Mouse (Mus musculus): ENCODE measurements at regions not wholly inside any gene's neighbourhood (a gene's known extent, or its start where the extent isn't known, plus 50 kb on each side); places are given as distances from the start of the nearest gene placed in this dataset.

DNA sequence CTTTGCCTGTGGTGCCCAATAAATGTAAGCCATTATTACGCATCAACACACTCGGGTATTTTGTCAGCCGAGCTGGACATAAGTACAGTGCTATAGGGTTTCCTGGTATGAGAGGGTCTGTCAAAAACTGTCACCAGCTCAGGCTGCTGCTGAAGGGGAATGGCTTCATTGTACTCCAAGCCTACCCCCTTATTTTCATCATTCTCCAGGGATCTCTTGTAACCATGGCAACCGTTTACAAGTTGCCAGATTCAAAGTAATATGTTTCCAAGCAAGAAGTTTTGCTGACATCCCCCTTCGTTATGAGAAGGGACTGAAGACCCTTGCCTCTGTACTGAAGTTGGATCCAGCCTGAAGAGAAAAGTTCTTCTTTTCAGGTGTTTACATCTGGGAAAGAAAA lies 410.3 kb upstream of the Kdm8 start:
- DNase-seq = no peak

GRCm38 (mm10) chr7:125036098-125036991 lies 408.1 kb upstream of the Kdm8 start:
- no peak for DNase-seq

- no peak for DNase-seq
Observed at GRCm38 (mm10) chr7:125038840-125039239, 405.6 kb upstream of the Kdm8 start.

DNA sequence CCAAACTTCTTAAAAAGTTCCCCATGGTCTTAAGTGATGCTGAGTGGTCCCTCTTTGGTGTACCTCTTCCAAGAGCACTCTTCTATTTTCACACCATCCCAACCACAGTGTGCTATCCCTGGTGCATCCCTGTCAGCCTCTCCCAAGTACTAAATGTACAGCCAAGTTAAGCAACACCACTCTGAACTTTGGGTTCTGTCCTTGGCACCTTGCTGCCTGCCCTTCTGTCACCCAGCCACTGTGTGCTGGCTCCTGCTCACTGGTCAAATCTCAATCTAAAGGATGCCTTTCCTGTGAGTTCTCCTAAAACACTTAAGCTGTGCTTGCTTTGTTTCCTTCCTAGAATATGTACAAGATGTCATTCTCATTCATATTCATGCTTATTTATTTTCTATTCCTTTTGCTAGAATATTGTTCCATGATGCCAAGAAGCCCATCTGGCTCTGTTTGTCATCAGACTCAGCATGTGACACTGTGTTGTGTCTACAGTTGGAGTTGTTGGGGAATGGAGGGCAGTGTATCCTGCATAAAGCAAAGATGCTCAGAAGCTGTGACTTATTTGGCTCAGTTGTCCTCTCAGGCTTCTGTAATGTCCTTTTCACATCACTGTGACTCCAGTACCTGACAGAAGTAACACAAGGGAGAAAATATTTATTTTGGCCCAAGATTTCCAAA lies 388.4 kb upstream of the Kdm8 start:
- no peak for DNase-seq

DNA sequence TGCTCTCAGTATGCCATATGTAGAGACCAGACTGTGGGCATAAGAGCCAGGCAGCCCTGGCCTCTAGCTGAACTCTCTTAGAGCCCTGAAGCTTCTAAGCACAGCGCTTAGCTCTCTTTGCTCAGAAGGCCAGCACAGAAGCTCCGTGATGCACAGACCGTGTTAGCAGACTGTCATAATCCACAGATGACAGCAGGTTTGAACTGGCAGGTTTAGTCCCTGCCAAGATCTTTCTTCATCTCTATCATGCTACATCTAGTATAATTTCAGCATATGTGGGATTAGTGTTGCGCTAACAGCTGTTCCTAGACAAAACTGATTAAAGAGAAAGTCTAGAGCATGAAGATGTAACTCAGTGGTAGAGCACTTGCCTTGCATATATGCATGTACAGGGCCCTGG lies 342.0 kb upstream of the Kdm8 start:
- no peak for DNase-seq

DNA sequence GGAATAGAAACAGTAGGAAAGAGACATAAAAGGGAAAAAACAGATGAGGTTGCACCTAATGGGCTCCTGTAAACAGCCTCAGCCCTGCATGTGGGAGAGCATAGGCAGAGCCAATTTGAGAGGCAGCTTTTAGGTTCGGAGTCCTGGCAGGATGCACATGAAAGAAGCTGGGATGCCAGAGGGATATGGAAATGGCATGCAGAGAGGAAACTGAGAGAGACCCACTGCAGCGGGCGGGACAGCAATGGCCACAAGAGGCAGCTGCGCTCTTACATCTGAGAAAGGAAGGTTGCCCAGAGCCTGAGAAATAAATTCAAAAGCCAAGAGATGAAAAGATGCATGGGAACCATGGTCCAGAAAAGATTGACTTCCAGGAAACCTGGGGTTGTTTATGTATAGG lies 340.5 kb upstream of the Kdm8 start:
- DNase-seq = no peak

- no peak for DNase-seq
Observed at GRCm38 (mm10) chr7:125112820-125113273, 331.6 kb upstream of the Kdm8 start.

DNA sequence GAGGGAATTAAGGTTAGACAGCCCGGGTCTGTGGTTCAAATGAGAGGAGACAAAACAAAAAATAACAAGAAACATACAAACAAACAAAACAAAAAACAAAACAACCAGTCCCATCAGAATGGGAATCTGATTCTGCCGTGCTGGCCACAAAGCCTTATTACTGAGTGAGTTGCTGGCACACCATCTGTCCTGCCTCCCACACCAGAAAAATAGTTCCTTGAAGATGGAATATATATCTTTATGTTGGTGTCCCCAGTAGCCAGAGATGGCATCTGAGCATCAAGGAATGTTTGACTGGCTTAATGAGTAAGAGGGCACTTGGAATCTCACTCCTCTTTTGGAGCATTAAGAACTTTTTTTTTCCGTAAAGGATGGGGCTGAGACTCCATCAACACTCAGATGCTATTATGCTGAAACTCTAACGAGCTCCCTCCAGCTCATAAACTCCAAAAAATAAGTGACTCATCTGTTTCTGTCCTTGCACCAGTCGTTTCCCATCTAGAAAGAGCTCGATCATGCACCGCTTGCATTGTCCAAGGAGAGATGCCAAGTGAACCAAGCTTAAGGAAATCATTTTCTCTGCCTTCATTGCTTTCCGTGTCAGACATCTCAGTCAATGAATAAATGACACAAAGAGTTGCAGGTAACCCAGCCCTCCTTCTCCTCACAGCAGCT lies 329.0 kb upstream of the Kdm8 start:
- DNase-seq = no peak

DNA sequence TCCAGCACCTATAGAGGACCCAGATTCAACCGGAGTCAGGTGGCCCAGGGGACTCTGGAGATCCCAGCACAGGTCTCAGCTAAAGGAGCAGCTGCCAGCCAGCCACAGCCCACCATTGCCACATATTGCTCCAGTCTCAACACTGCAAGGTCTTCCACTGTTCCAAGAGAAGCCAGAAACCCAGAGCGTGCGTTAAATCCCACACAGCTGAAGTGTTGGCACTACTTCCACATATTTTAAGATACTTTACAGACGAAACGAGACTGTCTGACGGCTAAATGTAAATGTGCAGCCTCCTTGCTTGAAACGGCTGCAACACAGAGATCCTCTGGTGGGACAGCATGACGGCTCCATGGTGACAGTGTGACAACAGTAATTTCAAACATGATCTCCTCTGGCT lies 327.3 kb upstream of the Kdm8 start:
- DNase-seq = no peak

GRCm38 (mm10) chr7:125129187-125129586 lies 315.3 kb upstream of the Kdm8 start:
- no peak for DNase-seq

DNA sequence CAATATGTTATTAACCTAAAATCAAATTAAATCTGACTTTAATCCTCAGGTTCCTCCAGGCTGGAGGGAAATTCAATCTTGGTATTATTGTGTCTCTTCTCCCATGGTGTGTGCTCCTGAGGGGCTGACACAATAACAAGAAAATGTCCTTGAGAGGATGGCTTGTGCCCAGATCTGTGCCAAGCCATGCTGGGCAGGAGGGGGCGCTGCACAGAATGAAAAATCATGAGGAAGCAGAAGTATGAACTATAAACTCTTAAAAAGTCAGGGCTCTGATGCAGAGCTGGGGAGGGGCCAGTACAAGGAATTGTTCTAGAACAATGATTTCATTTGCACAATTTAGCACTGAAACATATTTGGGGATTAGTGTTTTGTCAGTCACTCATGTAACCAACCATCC lies 312.5 kb upstream of the Kdm8 start:
- DNase-seq = no peak

GRCm38 (mm10) chr7:125138607-125139006 lies 305.9 kb upstream of the Kdm8 start:
- no peak for DNase-seq

- DNase-seq = no peak
Observed at GRCm38 (mm10) chr7:125139196-125139595, 305.3 kb upstream of the Kdm8 start.

DNA sequence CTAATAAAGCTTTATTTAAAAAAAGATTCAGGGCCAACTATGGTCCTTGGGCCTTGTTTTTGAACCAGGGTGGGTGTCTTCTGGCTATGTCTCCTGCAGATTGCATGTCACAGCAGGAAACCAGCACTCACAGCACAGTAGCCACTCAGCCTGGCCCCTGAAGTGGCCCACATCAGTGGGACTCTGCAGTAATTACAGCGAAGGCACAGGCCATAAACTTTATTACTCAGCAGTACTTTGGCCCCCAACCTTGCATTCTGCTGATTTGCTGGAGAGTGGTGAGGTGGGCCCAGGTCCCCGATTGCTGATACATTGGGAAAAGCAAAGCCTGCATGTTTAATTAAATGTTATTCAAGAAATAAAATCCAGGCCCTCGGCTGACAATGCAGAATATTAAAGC lies 303.6 kb upstream of the Kdm8 start:
- DNase-seq = no peak

- no peak for DNase-seq
Observed at GRCm38 (mm10) chr7:125141864-125142263, 302.6 kb upstream of the Kdm8 start.

DNA sequence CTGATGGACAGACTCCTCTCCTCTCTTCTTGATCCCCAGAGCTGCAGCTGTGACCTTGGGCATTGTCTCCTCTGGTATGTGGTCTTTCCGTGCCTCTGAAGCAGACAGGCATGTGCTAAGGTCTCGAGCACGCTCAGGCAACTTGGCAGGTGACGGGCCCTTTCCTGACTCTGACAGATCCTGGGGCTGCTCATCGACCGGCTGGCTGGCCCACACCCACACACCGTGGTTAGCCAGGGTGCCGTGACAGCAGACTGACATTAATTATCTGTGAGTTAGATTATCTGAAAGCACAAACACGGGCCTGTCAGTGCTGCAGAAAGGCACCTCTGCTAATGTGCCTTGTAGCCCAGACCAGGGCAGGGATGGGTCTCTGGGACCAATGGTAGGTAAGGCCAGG lies 298.5 kb upstream of the Kdm8 start:
- DNase-seq = no peak

DNA sequence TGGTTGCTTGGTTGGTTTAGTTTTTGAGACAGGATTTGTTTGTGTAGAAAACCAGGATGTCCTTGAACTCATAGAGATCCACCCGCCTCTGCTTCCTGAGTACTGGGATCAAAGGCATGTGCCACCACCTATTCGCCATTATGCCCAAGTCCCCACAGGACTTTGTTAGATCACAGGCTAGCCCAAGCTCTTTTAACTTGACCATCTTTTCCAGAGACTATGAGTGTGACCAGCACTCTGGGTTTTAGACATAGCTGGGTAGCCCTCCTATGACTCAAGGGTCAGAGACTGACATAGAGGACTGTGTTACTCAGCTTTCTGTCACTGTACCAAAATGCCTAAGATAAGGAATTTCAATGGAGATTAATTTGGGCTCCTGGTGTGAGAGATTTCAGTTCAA lies 295.3 kb upstream of the Kdm8 start:
- no peak for DNase-seq

DNA sequence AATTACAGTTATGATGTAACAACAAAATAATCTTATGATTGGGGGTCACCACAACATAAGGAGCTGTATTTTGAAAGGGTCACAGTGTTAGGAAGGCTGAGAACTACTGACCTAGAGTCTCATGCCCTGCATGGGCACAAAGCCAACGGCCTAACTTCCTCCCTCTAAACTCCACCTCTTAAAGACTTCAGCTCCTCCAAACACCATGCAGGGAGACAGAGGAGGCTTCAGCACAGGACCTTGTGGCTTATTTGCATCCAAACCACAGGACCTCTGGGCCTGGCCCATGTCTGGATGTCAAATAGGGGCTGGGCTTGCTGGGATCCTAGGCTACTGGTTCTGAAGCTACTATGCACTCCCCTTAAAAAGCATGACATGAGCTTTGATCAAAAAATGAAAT lies 294.7 kb upstream of the Kdm8 start:
- DNase-seq = no peak

DNA sequence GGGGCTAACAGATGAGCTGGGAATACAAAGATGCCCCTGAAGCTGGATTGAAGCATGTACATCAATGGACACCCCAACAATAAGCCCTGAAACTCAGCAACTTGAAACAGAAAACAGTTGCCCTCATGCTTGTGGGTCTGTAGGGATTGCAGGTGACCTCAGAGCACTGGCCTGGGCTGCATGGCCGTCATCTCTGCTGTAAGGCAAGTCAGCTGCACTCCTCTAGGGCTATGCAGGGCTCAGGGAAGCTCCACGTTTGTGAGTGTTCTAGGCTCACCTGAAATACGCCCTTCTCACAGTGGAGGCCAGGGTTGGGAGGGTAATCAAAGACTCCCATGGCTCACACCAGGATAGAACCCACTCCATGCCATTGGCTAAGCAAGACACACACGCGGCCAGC lies 292.2 kb upstream of the Kdm8 start:
- no peak for DNase-seq

GRCm38 (mm10) chr7:125155291-125155690 lies 289.2 kb upstream of the Kdm8 start:
- no peak for DNase-seq

GRCm38 (mm10) chr7:125166881-125167351 lies 277.6 kb upstream of the Kdm8 start:
- no peak for DNase-seq

DNA sequence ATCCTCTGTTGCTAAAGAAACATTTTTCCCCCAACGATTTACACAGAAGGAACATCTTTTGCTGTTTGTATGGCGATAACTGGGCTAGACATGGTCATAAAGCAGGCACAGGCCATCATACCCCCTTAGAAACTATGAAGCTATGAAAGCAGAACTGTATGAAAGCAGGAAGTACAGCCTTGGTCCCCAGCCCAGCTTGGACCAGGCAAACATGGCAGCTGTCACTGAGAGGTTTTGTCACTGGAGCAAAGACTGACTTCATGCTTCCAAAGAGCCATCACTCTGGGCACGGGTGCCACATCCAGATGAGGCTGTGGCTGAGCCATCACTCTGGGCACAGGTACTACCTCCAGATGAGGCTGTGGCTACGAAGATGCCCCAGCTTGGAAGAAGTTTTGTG lies 276.8 kb upstream of the Kdm8 start:
- DNase-seq = no peak

GRCm38 (mm10) chr7:125181548-125181947 lies 262.9 kb upstream of the Kdm8 start:
- DNase-seq = no peak

GRCm38 (mm10) chr7:125182266-125182665 lies 262.2 kb upstream of the Kdm8 start:
- DNase-seq = no peak

All from lung, postnatal 14 days (tissue).